Mouse (Mus musculus): ENCODE measurements around the gene Lrch3. TPM values are rescaled to one million over a fixed set of nuclear protein-coding genes. Genes with fewer than 3 reads are reported as not detected.
A peak's percentile ranks its signal among the peaks of the same experiment; 100 is the strongest.
"Not testable (repeated sequence)": the region's sequence is repeated elsewhere in the genome, so short reads cannot be mapped to it uniquely, and the experiment has no call there.

Gene Lrch3
- 24.5 TPM for polyA plus RNA-seq (2021)

GRCm38 (mm10) chr16:32913937-32914881 is at the start of gene Lrch3:
Gene Lrch3 (plus strand): TSS chr16:32914100.
- peak; percentile 78 for ATAC-seq
- ChIA-PET CTCF (interaction anchor here (1.3 to 2.0 kb wide), 2 partner anchors 11 to 15 kb away, joined by 3 to 6 read pairs; no protein-coding TSS in a partner anchor), POLR2A (no interaction called here)
- H3K27me3 ChIP-seq = no peaks in the 10 kb centered on the region
- in situ Hi-C loops (cut with MboI; ENCODE audit: low pct_unique_long_range_greater_than_20kb) = no loop called here
- no peak for DNase-seq (ENCODE audit: low read depth, low spot score)
- TF ChIP-seq CTCF (IDR thresholded peaks at IDR 0.05) = no peak

DNA sequence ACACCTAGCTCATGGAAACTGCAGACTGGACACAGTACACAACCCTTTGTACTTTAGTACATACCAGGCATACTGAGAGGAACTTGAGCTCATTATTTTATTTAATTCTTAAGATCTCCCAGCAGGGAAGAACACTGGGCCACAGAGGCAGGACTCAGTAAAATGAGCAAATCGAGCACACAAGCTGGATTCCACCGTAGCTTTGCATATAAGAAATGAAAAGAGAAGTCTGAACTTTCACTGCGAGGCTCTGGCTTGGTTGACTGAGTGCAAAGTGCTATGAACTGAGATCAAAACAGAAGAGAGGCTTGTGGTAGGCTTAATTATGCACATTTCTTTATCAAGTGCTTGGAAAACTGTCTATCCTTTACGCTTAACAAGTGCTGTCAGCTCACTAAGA is 48.5 kb upstream of the Lrch3 start:
- H3K27me3 ChIP-seq = no peaks in the 10 kb centered on the region
- in situ Hi-C loops (cut with MboI; ENCODE audit: low pct_unique_long_range_greater_than_20kb) = loop anchor here (5.0 kb wide), 1 partner anchor 168 kb away; no protein-coding TSS in a partner anchor
- CTCF ChIA-PET = interaction anchor here (0.7 to 3.5 kb wide), 2 partner anchors 11 to 37 kb away, joined by 3 to 12 read pairs; partner anchors contain the start of gene Fyttd1
- TF ChIP-seq CTCF (IDR thresholded peaks at IDR 0.05) = no peak
- DNase-seq (ENCODE audit: low read depth, low spot score) (no peak), ATAC-seq (no peak)
- POLR2A ChIA-PET = interaction anchor here (1.4 kb wide), 1 partner anchor 12 kb away, joined by 3 read pairs; the partner anchor contains the start of genes Fyttd1 and Rubcn

DNA sequence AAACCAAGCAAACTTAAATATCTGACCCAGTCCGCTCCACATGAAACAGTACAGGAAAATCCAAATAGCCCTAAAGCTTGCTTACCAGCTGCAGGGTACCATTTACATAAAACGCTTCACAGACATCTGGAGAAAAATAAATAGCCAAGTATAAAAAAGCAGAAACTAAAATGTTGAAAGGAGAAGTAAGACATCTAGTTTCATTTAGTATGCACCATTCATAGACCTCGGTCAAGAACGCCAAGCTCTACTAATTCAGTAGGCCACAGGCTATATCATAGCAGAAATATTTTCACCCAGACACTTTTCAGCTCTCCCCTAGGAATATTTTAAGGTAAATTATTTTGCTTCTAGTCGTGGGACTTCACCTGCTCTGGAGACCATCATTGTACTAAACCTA is 47.2 kb upstream of the Lrch3 start:
- POLR2A ChIA-PET = interaction anchor here (2.4 kb wide), 1 partner anchor 13 kb away, joined by 9 read pairs; no protein-coding TSS in a partner anchor

DNA sequence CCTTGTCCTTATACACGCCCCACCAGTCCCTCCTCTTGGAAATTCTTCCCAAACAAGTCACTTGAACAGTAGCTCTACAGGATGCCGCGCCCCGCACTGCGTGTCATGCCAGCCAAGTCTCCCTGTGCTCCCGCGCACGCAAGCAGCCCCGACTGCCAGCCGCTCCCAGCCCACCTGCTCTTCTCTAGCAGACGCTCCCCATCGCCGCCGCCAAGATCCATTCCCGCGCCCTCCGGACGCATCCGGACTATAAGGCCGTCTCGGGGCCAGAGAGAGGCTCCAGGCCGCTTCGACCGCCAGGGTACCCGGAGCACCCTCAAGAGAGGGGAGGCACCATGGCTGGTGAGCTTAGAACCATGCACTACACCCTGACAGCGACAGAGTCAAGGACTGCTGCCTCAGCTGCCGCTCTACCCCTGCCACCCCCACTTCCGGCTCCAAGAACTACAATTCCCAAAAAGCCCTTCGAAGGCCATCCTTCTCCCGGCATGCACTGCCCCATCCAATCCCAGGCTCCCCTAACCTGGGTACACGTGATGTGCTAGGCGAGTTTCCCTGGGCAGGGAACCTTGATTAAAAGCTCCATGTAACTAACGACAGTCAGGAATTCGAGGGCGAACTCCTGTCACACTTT is 45.9 kb upstream of the Lrch3 start:
- H3K27me3 ChIP-seq = no peaks in the 10 kb centered on the region
- no peak for TF ChIP-seq CTCF (IDR thresholded peaks at IDR 0.05)
- DNase-seq (ENCODE audit: low read depth, low spot score) = peak; percentile 68
- CTCF ChIA-PET = interaction anchor here (1.7 to 3.5 kb wide), 2 partner anchors 8 to 11 kb away, joined by 4 to 12 read pairs; partner anchors contain the start of gene Fyttd1
- POLR2A ChIA-PET = interaction anchor here (0.9 to 2.4 kb wide), 2 partner anchors 14 to 17 kb away, joined by 3 to 9 read pairs; no protein-coding TSS in a partner anchor
- in situ Hi-C loops (cut with MboI; ENCODE audit: low pct_unique_long_range_greater_than_20kb) = loop anchor here (5.0 kb wide), 1 partner anchor 171 kb away; no protein-coding TSS in a partner anchor
- ATAC-seq = peak; percentile 97

More for the DNA sequence above, 47.2 kb upstream of the Lrch3 start:
- in situ Hi-C loops (cut with MboI; ENCODE audit: low pct_unique_long_range_greater_than_20kb) = loop anchor here (5.0 kb wide), 1 partner anchor 169 kb away; no protein-coding TSS in a partner anchor
- no peaks in the 10 kb centered on the region for H3K27me3 ChIP-seq
- CTCF ChIA-PET = interaction anchor here (1.0 to 3.5 kb wide), 4 partner anchors 10 to 13 kb away, joined by 3 to 12 read pairs (median 4); partner anchors contain the start of gene Fyttd1
- TF ChIP-seq CTCF (IDR thresholded peaks at IDR 0.05) = no peak
- no peak for ATAC-seq
- no peak for DNase-seq (ENCODE audit: low read depth, low spot score)

DNA sequence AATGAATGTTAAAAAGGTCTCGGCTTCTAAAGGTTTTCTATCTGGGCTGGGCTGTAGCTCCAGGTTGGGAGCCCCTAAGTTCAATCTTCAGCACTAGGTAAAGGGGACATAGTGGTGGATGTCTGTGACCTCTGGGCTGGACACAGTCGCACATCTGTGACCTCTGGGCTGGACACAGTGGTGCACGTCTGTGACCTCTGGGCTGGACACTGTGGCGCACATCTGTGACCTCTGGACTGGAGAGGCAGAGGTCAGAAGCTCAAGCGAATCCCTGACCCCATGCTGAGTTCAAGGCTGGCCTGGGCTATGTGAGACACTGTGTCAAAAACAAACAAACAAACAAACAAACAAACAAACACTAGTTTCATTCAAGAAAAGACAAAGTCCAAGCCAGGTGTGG is 43.7 kb upstream of the Lrch3 start:
- no peak for ATAC-seq
- TF ChIP-seq CTCF (IDR thresholded peaks at IDR 0.05) = no peak
- ChIA-PET CTCF (interaction anchor here (1.0 kb wide), 1 partner anchor 50 kb away, joined by 3 read pairs; no protein-coding TSS in a partner anchor), POLR2A (no interaction called here)
- DNase-seq (ENCODE audit: low read depth, low spot score) = no peak
- in situ Hi-C loops (cut with MboI; ENCODE audit: low pct_unique_long_range_greater_than_20kb) = no loop called here
- no peaks in the 10 kb centered on the region for H3K27me3 ChIP-seq

DNA sequence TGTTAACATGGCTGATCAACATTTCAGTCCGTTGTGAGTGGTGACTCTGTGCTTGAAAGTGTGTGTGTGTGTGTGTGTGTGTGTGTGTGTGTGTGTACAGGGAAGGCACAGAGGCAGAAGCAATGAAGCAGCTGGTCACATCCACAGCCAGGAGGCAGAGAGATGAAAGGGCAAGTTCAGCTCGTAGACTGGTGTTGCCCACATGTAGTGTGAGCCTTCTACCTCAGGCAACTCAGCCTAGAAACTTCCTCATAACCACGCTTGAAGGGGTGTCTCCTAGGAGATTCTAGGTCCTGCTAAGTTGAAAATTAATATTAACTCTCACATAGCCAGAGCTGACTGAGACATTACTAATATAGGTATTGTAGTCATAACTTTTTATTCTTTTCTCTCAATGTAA is 40.5 kb upstream of the Lrch3 start:
- in situ Hi-C loops (cut with MboI; ENCODE audit: low pct_unique_long_range_greater_than_20kb) = no loop called here
- CTCF ChIA-PET = no interaction called here
- H3K27me3 ChIP-seq = no peaks in the 10 kb centered on the region
- DNase-seq (ENCODE audit: low read depth, low spot score) = no peak
- TF ChIP-seq CTCF (IDR thresholded peaks at IDR 0.05) = no peak
- POLR2A ChIA-PET = no interaction called here
- ATAC-seq = no peak

DNA sequence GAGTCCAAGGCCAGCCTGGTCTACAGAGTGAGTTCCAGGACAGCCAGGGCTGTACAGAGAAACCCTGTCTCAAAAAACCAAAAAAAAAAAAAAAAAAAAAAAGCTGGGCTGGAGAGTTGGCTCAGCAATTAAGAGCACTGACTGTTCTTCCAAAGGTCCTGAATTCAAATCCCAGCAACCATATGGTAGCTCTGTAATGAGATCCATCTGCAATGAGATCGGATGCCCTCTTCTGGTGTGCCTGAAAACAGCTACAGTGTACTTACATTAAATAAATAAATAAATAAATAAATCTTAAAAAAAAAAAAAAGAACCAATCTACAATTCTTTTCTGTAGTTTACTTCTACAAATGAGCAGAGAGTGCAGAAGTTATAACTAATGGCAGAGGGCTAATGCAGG is 38.6 kb upstream of the Lrch3 start:
- H3K27me3 ChIP-seq; CTCF ChIA-PET; POLR2A ChIA-PET; in situ Hi-C loops (cut with MboI; ENCODE audit: low pct_unique_long_range_greater_than_20kb); DNase-seq (ENCODE audit: low read depth, low spot score); ATAC-seq: not testable (repeated sequence)

DNA sequence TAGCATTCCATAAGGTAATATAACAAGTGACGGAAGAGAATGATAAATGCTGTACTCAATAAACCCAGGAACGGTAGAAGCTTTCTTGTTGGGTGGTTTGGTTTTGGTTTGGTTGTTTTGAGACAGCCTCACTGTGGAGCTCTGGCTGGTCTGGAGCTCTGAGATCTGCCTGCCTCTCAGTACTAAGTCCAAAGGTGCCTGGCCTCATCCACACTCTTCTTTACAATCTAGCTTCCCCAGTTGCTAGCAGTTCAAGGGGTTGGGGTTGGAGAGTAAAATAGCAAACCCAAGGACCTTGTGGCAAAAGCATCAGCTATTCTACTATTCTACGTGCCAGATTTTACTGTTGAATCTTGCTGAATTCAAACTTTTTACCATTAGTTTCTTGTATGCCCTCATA is 38.1 kb upstream of the Lrch3 start:
- ChIA-PET POLR2A (no interaction called here), CTCF (interaction anchor here (1.6 to 1.9 kb wide), 3 partner anchors 9 to 27 kb away, joined by 3 to 12 read pairs (median 5); no protein-coding TSS in a partner anchor)
- no peak for ATAC-seq
- no peak for DNase-seq (ENCODE audit: low read depth, low spot score)
- in situ Hi-C loops (cut with MboI; ENCODE audit: low pct_unique_long_range_greater_than_20kb) = no loop called here
- TF ChIP-seq CTCF (IDR thresholded peaks at IDR 0.05) = no peak
- H3K27me3 ChIP-seq = no peaks in the 10 kb centered on the region

GRCm38 (mm10) chr16:32876831-32877230 is 37.1 kb upstream of the Lrch3 start:
- no peak for ATAC-seq

More at GRCm38 (mm10) chr16:32876831-32877230, 37.1 kb upstream of the Lrch3 start:
- ChIA-PET CTCF (interaction anchor here (1.6 to 1.9 kb wide), 3 partner anchors 10 to 26 kb away, joined by 3 to 12 read pairs (median 5); no protein-coding TSS in a partner anchor), POLR2A (interaction anchor here (0.7 to 1.5 kb wide), 3 partner anchors 12 to 23 kb away, joined by 3 to 7 read pairs (median 4); no protein-coding TSS in a partner anchor)
- no peak for TF ChIP-seq CTCF (IDR thresholded peaks at IDR 0.05)
- no peaks in the 10 kb centered on the region for H3K27me3 ChIP-seq
- no peak for DNase-seq (ENCODE audit: low read depth, low spot score)
- in situ Hi-C loops (cut with MboI; ENCODE audit: low pct_unique_long_range_greater_than_20kb) = no loop called here
